Mouse (Mus musculus) forebrain, embryonic 14.5 days (tissue): ENCODE data around the gene Rsf1. TPM values are rescaled to one million over a fixed set of nuclear protein-coding genes. Genes with fewer than 3 reads are reported as not detected.

Experiments
- ATAC-seq: fragments of 200-750 bp; cut with Nextera tagmentation; 2 replicates; pipeline ENCODE4 v1.8.0; 2017; ENCODE audit warnings: mild to moderate bottlenecking, moderate library complexity
- DNase-seq: peaks from one replicate; pipeline ENCODE4 v3.0.0-alpha.2; 2015; ENCODE audit warnings: low spot score
- H3K27ac ChIP-seq: fragments of 300-500 bp; sonication (generic); 2 replicates; pipeline ENCODE4 v1.5.1; 2014; ENCODE audit warnings: low read depth, mild to moderate bottlenecking, control low read depth, low read length, moderate library complexity
- H3K27me3 ChIP-seq: fragments of 300-500 bp; sonication (generic); replicated peaks from 2 replicates; pipeline ENCODE4 v1.6.1; 2014; ENCODE audit warnings: low read length, control low read depth, mixed read lengths; ENCODE audit not compliant: control insufficient read depth, insufficient read depth
- H3K36me3 ChIP-seq: fragments of 300-500 bp; sonication (generic); 2 replicates; pipeline ENCODE4 v1.6.1; 2014; ENCODE audit warnings: low read length, control low read depth; ENCODE audit not compliant: control insufficient read depth, insufficient read depth
- H3K4me1 ChIP-seq: fragments of 300-500 bp; sonication (generic); 2 replicates; pipeline ENCODE4 v1.6.1; 2014; ENCODE audit warnings: antibody characterized with exemption, low read length, control low read depth; ENCODE audit not compliant: control insufficient read depth, insufficient read depth
- H3K4me2 ChIP-seq: fragments of 300-500 bp; sonication (generic); 2 replicates; pipeline ENCODE4 v1.6.1; 2014; ENCODE audit warnings: mild to moderate bottlenecking, control low read depth, low read length
- H3K4me3 ChIP-seq: fragments of 300-500 bp; sonication (generic); 2 replicates; pipeline ENCODE4 v1.5.1; 2014; ENCODE audit warnings: low read depth, low read length, control low read depth
- H3K9ac ChIP-seq: fragments of 300-500 bp; sonication (generic); 2 replicates; pipeline ENCODE4 v1.6.1; 2014; ENCODE audit warnings: mild to moderate bottlenecking, low read length, control low read depth, moderate library complexity
- H3K9me3 ChIP-seq: fragments of 300-500 bp; sonication (generic); replicated peaks from 2 replicates; pipeline ENCODE4 v1.6.1; 2016; ENCODE audit warnings: low read length, control low read depth, mixed read lengths; ENCODE audit not compliant: control insufficient read depth
- WGBS: fragments of 180-500 bp; shearing (Covaris S2); extraction: QIAGEN DNeasy Blood & Tissue Kit; methylation state at CpG from one replicate; pipeline ENCODE4 v1.1.7; 2014; 5-methylcytosine and 5-hydroxymethylcytosine counted together
- polyA plus RNA-seq: library from polyadenylated mRNA; unstranded; fragments of >200 nt; fragmentation: Nextera tagmentation; extraction: Ambion mirVana; gene quantifications from 2 replicates; pipeline ENCODE4 v1.2.1, GENCODE M21; 2014

Gene Rsf1
- 21.4 and 25.5 TPM in 2 replicates for polyA plus RNA-seq

- DNase-seq (peak; percentile 99), ATAC-seq (peak; percentile 96)
- H3K9ac ChIP-seq = peak within 1 kb of the TSS; percentile 99
- H3K4me1 ChIP-seq = peaks cover 11% of the 10 kb centered on the region
- peak within 1 kb of the TSS; percentile 73 for H3K4me2 ChIP-seq
- peak within 1 kb of the TSS; percentile 99 for H3K4me3 ChIP-seq
- no peaks in the 10 kb centered on the region for H3K27me3 ChIP-seq
- no peaks in the 10 kb centered on the region for H3K9me3 ChIP-seq
- H3K36me3 ChIP-seq = 0 out of 2 replicates have a peak, but pooled peaks cover 5% of the 10 kb centered on the region
- WGBS = 2% methylated on average over 55 of the region's 68 CpGs
- H3K27ac ChIP-seq = peak within 1 kb of the TSS; percentile 98
These were observed at the start of gene Rsf1, which contains the start of gene Aamdc for GRCm38 (mm10) chr7:97579067-97579975. TSS of gene Rsf1 (plus strand) at chr7:97579889. TSS of gene Aamdc (minus strand) at chr7:97579497.

- Histone ChIP-seq H3K9me3 (no peaks in the 10 kb centered on the region), H3K36me3 (peaks cover 90% of the 10 kb centered on the region), H3K27ac (no peak overlapping the region), H3K4me3 (no peak overlapping the region), H3K4me1 (no peaks in the 10 kb centered on the region), H3K9ac (no peak overlapping the region), H3K27me3 (no peaks in the 10 kb centered on the region), H3K4me2 (no peak overlapping the region)
- DNase-seq (no peak), ATAC-seq (no peak)
- WGBS = 83% methylated on average over 5 of the region's 5 CpGs
These were observed 44.2 kb upstream of the Rsf1 start for GRCm38 (mm10) chr7:97535531-97535930.

GRCm38 (mm10) chr7:97536571-97536970 lies 43.1 kb upstream of the Rsf1 start:
- no peak for DNase-seq
- Histone ChIP-seq H3K9ac (no peak overlapping the region), H3K27ac (no peak overlapping the region), H3K9me3 (no peaks in the 10 kb centered on the region), H3K36me3 (peaks cover 92% of the 10 kb centered on the region), H3K4me3 (no peak overlapping the region), H3K4me1 (no peaks in the 10 kb centered on the region), H3K4me2 (no peak overlapping the region), H3K27me3 (no peaks in the 10 kb centered on the region)
- WGBS = 94% methylated on average over 5 of the region's 5 CpGs
- no peak for ATAC-seq

- 98% methylated on average over 2 of the region's 2 CpGs for WGBS
- Histone ChIP-seq H3K4me2 (no peak overlapping the region), H3K4me1 (no peaks in the 10 kb centered on the region), H3K4me3 (no peak overlapping the region), H3K27ac (no peak overlapping the region), H3K27me3 (no peaks in the 10 kb centered on the region), H3K36me3 (peaks cover 26% of the 10 kb centered on the region), H3K9ac (no peak overlapping the region), H3K9me3 (no peaks in the 10 kb centered on the region)
- no peak for DNase-seq
- ATAC-seq = no peak
These were observed 33.2 kb upstream of the Rsf1 start for GRCm38 (mm10) chr7:97546462-97546861.

GRCm38 (mm10) chr7:97549301-97549700 lies 30.4 kb upstream of the Rsf1 start:
- 94% methylated on average over 10 of the region's 10 CpGs for WGBS
- H3K27ac ChIP-seq = no peak overlapping the region
- H3K36me3 ChIP-seq = 0 out of 2 replicates have a peak, but pooled peaks cover 3% of the 10 kb centered on the region
- H3K9me3 ChIP-seq = no peaks in the 10 kb centered on the region
- no peak overlapping the region for H3K4me2 ChIP-seq
- no peak overlapping the region for H3K9ac ChIP-seq
- H3K27me3 ChIP-seq = no peaks in the 10 kb centered on the region
- no peak for ATAC-seq
- no peak overlapping the region for H3K4me3 ChIP-seq
- H3K4me1 ChIP-seq = no peaks in the 10 kb centered on the region
- DNase-seq = no peak

GRCm38 (mm10) chr7:97550673-97551072 lies 29.0 kb upstream of the Rsf1 start:
- H3K27me3 ChIP-seq = no peaks in the 10 kb centered on the region
- no peaks in the 10 kb centered on the region for H3K4me1 ChIP-seq
- H3K9me3 ChIP-seq = no peaks in the 10 kb centered on the region
- DNase-seq (no peak), ATAC-seq (no peak)
- H3K36me3 ChIP-seq = no peaks in the 10 kb centered on the region
- no peak overlapping the region for H3K27ac ChIP-seq
- no peak overlapping the region for H3K4me2 ChIP-seq
- H3K4me3 ChIP-seq = no peak overlapping the region
- 90% methylated on average over 9 of the region's 9 CpGs for WGBS
- no peak overlapping the region for H3K9ac ChIP-seq

GRCm38 (mm10) chr7:97563576-97563975 lies 16.1 kb upstream of the Rsf1 start:
- H3K4me2 ChIP-seq = no peak overlapping the region
- H3K9ac ChIP-seq = no peak overlapping the region
- H3K4me1 ChIP-seq = no peaks in the 10 kb centered on the region
- ATAC-seq = no peak
- H3K36me3 ChIP-seq = no peaks in the 10 kb centered on the region
- no peak overlapping the region for H3K27ac ChIP-seq
- no peak overlapping the region for H3K4me3 ChIP-seq
- DNase-seq = no peak
- no peaks in the 10 kb centered on the region for H3K9me3 ChIP-seq
- 95% methylated on average over 2 of the region's 2 CpGs for WGBS
- no peaks in the 10 kb centered on the region for H3K27me3 ChIP-seq

- DNase-seq = no peak
- no peak overlapping the region for H3K27ac ChIP-seq
- no peaks in the 10 kb centered on the region for H3K27me3 ChIP-seq
- H3K9ac ChIP-seq = no peak overlapping the region
- H3K4me2 ChIP-seq = no peak overlapping the region
- no peaks in the 10 kb centered on the region for H3K36me3 ChIP-seq
- H3K9me3 ChIP-seq = no peaks in the 10 kb centered on the region
- 83% methylated on average over 4 of the region's 4 CpGs for WGBS
- H3K4me1 ChIP-seq = no peaks in the 10 kb centered on the region
- H3K4me3 ChIP-seq = no peak overlapping the region
- no peak for ATAC-seq
These were observed 10.3 kb upstream of the Rsf1 start for GRCm38 (mm10) chr7:97569372-97569771.

GRCm38 (mm10) chr7:97570389-97570788 lies 9.3 kb upstream of the Rsf1 start:
- no peaks in the 10 kb centered on the region for H3K9me3 ChIP-seq
- no peaks in the 10 kb centered on the region for H3K27me3 ChIP-seq
- WGBS = 85% methylated on average over 1 of the region's 1 CpGs
- DNase-seq (no peak), ATAC-seq (no peak)
- H3K4me3 ChIP-seq = no peak overlapping the region
- no peak overlapping the region for H3K9ac ChIP-seq
- 0 out of 2 replicates have a peak, but pooled peaks cover 5% of the 10 kb centered on the region for H3K36me3 ChIP-seq
- H3K4me1 ChIP-seq = no peaks in the 10 kb centered on the region
- H3K27ac ChIP-seq = no peak overlapping the region
- no peak overlapping the region for H3K4me2 ChIP-seq
